In the genomic region with DNA sequence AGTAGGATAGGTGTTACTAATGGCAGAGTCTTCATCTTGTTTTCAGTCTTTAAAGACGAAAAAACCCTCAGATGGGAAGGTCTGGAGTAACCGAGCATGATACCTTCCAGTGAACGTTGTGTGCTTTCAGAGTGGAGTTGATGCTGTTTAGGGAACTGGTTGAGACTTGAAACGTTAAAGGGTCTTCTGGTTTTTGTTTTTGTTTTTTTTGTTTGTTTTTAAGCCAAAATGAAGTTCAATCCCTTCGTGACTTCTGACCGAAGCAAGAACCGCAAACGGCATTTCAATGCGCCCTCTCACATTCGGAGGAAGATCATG, we compare ENCODE assay signal across 10 mouse cellular contexts. TPM values are rescaled to one million over a fixed set of nuclear protein-coding genes. Genes with fewer than 3 reads are reported as not detected.
DNase-seq lines count a peak whose midpoint lies in the region; ATAC-seq and TF ChIP-seq lines count a peak whose summit lies in the region.
"Had no signal": no experiment of that assay in that cellular context is flagged by ENCODE, and none has a peak within 500 bp of the region (broad histone marks: within the 10 kb centered on the region; RNA-seq: fewer than 3 reads in every experiment).

No protein-coding gene starts in this region.

- H3K9me3 ChIP-seq in embryonic facial prominence, embryonic 12.5 days: no peaks in the 10 kb centered on the region
- H3K9me3 ChIP-seq in intestine, embryonic 14.5 days (ENCODE audit: control insufficient read depth, low read length): no peaks in the 10 kb centered on the region

- H3K36me3 ChIP-seq in liver, adult 2 months (ENCODE audit: control insufficient read depth, insufficient read depth, low read length): peaks cover 35% of the 10 kb centered on the region
- peaks cover 41% of the 10 kb centered on the region for H3K36me3 ChIP-seq in embryonic facial prominence, embryonic 12.5 days
- H3K36me3 ChIP-seq in intestine, embryonic 14.5 days (ENCODE audit: control insufficient read depth, insufficient read depth, low read length): peaks cover 43% of the 10 kb centered on the region
- H3K36me3 ChIP-seq in myocyte (ENCODE audit: control insufficient read depth, insufficient read depth): peaks cover 10% of the 10 kb centered on the region

- TF ChIP-seq CTCF in liver, adult 2 months (IDR thresholded peaks at IDR 0.05; ENCODE audit: low read depth, low read length): no peak

- H3K4me3 ChIP-seq in liver, adult 2 months (ENCODE audit: insufficient read depth, low read depth, low read length): peak overlapping the region; percentile 89
- H3K4me3 ChIP-seq in embryonic facial prominence, embryonic 12.5 days: peak overlapping the region; percentile 91
- peak overlapping the region; percentile 99 for H3K4me3 ChIP-seq in intestine, embryonic 14.5 days (ENCODE audit: low read depth, low read length)
- peak overlapping the region; percentile 85 for H3K4me3 ChIP-seq in myocyte

- TF ChIP-seq POLR2A in liver, adult 2 months (IDR thresholded peaks at IDR 0.05; ENCODE audit: extremely low read depth, insufficient read depth, low read length): no peak
- TF ChIP-seq POLR2A in myocyte (IDR thresholded peaks at IDR 0.05; ENCODE audit: insufficient read length, low read depth): no peak

- DNase-seq in liver, adult 2 months (ENCODE audit: extremely low read depth, low read depth, low spot score): peak; percentile 19
- no peak for DNase-seq in liver
- no peak for DNase-seq in intestine, embryonic 14.5 days (ENCODE audit: low spot score)
- no peak for DNase-seq in left cerebral cortex, postnatal 4 days
- no peak for DNase-seq in embryo, embryonic 9.5 days (ENCODE audit: extremely low spot score)
- DNase-seq in cerebellum, postnatal 14 days: no peak

- peak overlapping the region; percentile 37 for H3ac ChIP-seq in myocyte (ENCODE audit: control insufficient read depth, insufficient read length)

- H3K4me2 ChIP-seq in embryonic facial prominence, embryonic 12.5 days (replicated peaks): peak overlapping the region; percentile 59
- peak overlapping the region; percentile 76 for H3K4me2 ChIP-seq in intestine, embryonic 14.5 days (ENCODE audit: low read length)
- H3K4me2 ChIP-seq in myocyte (ENCODE audit: low read depth): peak overlapping the region; percentile 78

- under 1% methylated on average over 10 of the region's 10 CpGs for WGBS in liver, adult 2 months
- WGBS in embryonic facial prominence, embryonic 12.5 days: under 1% methylated on average over 10 of the region's 10 CpGs
- 0% methylated on average over 10 of the region's 10 CpGs for WGBS in intestine, embryonic 14.5 days

- intact Hi-C loops in left cerebral cortex, postnatal 4 days (cut with DNase I): loop anchor here (5.0 kb wide), 1 partner anchor 80 kb away; no protein-coding TSS in a partner anchor

- H3K79me2 ChIP-seq in liver, adult 2 months (ENCODE audit: control insufficient read depth, insufficient read depth, low read length): no peaks in the 10 kb centered on the region
- peaks cover 14% of the 10 kb centered on the region for H3K79me2 ChIP-seq in myocyte (ENCODE audit: control insufficient read depth, insufficient read depth)

- no peak for ATAC-seq in embryonic facial prominence, embryonic 12.5 days (ENCODE audit: insufficient number of reproducible peaks, insufficient read depth, low FRiP score, low TSS enrichment)
- ATAC-seq in intestine, embryonic 14.5 days (replicated peaks; ENCODE audit: low FRiP score, low TSS enrichment, low read depth): no peak

- no peaks in the 10 kb centered on the region for H3K27me3 ChIP-seq in liver, adult 2 months (ENCODE audit: control insufficient read depth, insufficient read depth, low read length)
- 0 out of 2 replicates have a peak, but pooled peaks cover 2% of the 10 kb centered on the region for H3K27me3 ChIP-seq in embryonic facial prominence, embryonic 12.5 days
- H3K27me3 ChIP-seq in intestine, embryonic 14.5 days (replicated peaks; ENCODE audit: control insufficient read depth, insufficient read depth, low read length): no peaks in the 10 kb centered on the region
- peaks cover 5% of the 10 kb centered on the region for H3K27me3 ChIP-seq in myocyte (ENCODE audit: control insufficient read depth, insufficient read depth, insufficient read length)

- no peak overlapping the region for H3K27ac ChIP-seq in liver, adult 2 months (replicated peaks; ENCODE audit: insufficient read depth, low read depth, low read length)
- peak overlapping the region; percentile 95 for H3K27ac ChIP-seq in embryonic facial prominence, embryonic 12.5 days
- peak overlapping the region; percentile 87 for H3K27ac ChIP-seq in intestine, embryonic 14.5 days (ENCODE audit: low read depth)

- H3K9ac ChIP-seq in liver, adult 2 months (ENCODE audit: low read depth, low read length): peak overlapping the region; percentile 87
- H3K9ac ChIP-seq in embryonic facial prominence, embryonic 12.5 days: peak overlapping the region; percentile 88
- H3K9ac ChIP-seq in intestine, embryonic 14.5 days (ENCODE audit: low read length): peak overlapping the region; percentile 96

- H3K4me1 ChIP-seq in liver, adult 2 months (ENCODE audit: control insufficient read depth, insufficient read depth, low read length): peaks cover 2% of the 10 kb centered on the region; the same call in 1 of the 2 replicates
- peaks cover 10% of the 10 kb centered on the region for H3K4me1 ChIP-seq in embryonic facial prominence, embryonic 12.5 days
- peaks cover 6% of the 10 kb centered on the region for H3K4me1 ChIP-seq in intestine, embryonic 14.5 days (replicated peaks; ENCODE audit: control insufficient read depth, insufficient read depth, low read length)

TF ChIP-seq in myocyte, 11 proteins besides CTCF, POLR2A, EP300 and RAD21:
- TF ChIP-seq USF1 (IDR thresholded peaks at IDR 0.05; ENCODE audit: low read depth) (no peak), TCF3 (IDR thresholded peaks at IDR 0.05; ENCODE audit: insufficient read length, low read depth) (no peak), E2F4 (IDR thresholded peaks at IDR 0.05; ENCODE audit: insufficient read depth) (no peak), CEBPB (IDR thresholded peaks at IDR 0.05; ENCODE audit: insufficient read depth, poor library complexity, severe bottlenecking) (no peak), REST (IDR thresholded peaks at IDR 0.05; ENCODE audit: insufficient read depth, insufficient read length) (no peak), TCF12 (IDR thresholded peaks at IDR 0.05; ENCODE audit: insufficient read depth, poor library complexity, severe bottlenecking) (no peak), SRF (IDR thresholded peaks at IDR 0.05; ENCODE audit: control insufficient read depth, insufficient read length, low read depth) (no peak), MYOG (IDR thresholded peaks at IDR 0.05; ENCODE audit: control insufficient read depth in 1 of 3, insufficient read depth in 1 of 3, insufficient read length in 2 of 3, low read depth in 2 of 3) (no peak), POLR2AphosphoS2 (IDR thresholded peaks at IDR 0.05; ENCODE audit: insufficient read length, low read depth) (no peak), MYOD1 (IDR thresholded peaks at IDR 0.05; ENCODE audit: control insufficient read depth in 1 of 3, insufficient read length in 2 of 3, low read depth in 2 of 3) (no peak)

RNA-seq across cellular contexts. Expression of a gene that starts 0.6 kb away (rescaled TPM):
- total RNA-seq in liver, adult 2 months (2014; rRNA removed): 1,005 and 1,133 TPM in 2 replicates
- 292 and 293 TPM in 2 replicates for polyA plus RNA-seq in liver, adult 2 months (2012; rRNA removed)
- polyA plus RNA-seq in embryonic facial prominence, embryonic 12.5 days (2016; fragmentation: Nextera tagmentation; extraction: Ambion mirVana): 915 and 939 TPM in 2 replicates
- polyA plus RNA-seq in intestine, embryonic 14.5 days (2014; fragmentation: Nextera tagmentation; extraction: Ambion mirVana): 1,271 and 1,334 TPM in 2 replicates
- polyA plus RNA-seq in myocyte (2012; fragmentation: generic; extraction: Trizol): 695 TPM
- 100 to 1,000 TPM; 866 to 875 TPM for total RNA-seq in left cerebral cortex, postnatal 4 days (2021)

RNA-seq across cellular contexts. Expression of a gene that starts 13.7 kb away (rescaled TPM):
- total RNA-seq in liver, adult 2 months (2014; rRNA removed): under 0.01 and 0.07 TPM in 2 replicates
- 0.11 TPM in 1 of 2 replicates, not detected in the other for polyA plus RNA-seq in liver, adult 2 months (2012; rRNA removed)
- polyA plus RNA-seq in embryonic facial prominence, embryonic 12.5 days (2016; fragmentation: Nextera tagmentation; extraction: Ambion mirVana): 0.08 and 0.19 TPM in 2 replicates
- 0.07 and 0.11 TPM in 2 replicates for polyA plus RNA-seq in intestine, embryonic 14.5 days (2014; fragmentation: Nextera tagmentation; extraction: Ambion mirVana)
- not detected for polyA plus RNA-seq in myocyte (2012; fragmentation: generic; extraction: Trizol)
- total RNA-seq in left cerebral cortex, postnatal 4 days (2021): not detected
- polyA plus RNA-seq: activated CD4-positive, CD25-positive, alpha-beta regulatory T cell, adult 4 months; large intestine, adult 2 months had no signal

RNA-seq across cellular contexts. Expression of a gene that starts 24.9 kb away (rescaled TPM):
- total RNA-seq in liver, adult 2 months (2014; rRNA removed): not detected in 2 replicates
- polyA plus RNA-seq in liver, adult 2 months (2012; rRNA removed): not detected in 2 replicates
- polyA plus RNA-seq in embryonic facial prominence, embryonic 12.5 days (2016; fragmentation: Nextera tagmentation; extraction: Ambion mirVana): not detected in 2 replicates
- polyA plus RNA-seq in intestine, embryonic 14.5 days (2014; fragmentation: Nextera tagmentation; extraction: Ambion mirVana): 0.22 TPM in 1 of 2 replicates, not detected in the other
- not detected for polyA plus RNA-seq in myocyte (2012; fragmentation: generic; extraction: Trizol)
- 1 to 10 TPM in 1 of 2 experiments, under 1 TPM in 1; 0.72 to 1.7 TPM for total RNA-seq in left cerebral cortex, postnatal 4 days (2021)
- polyA plus RNA-seq: activated CD4-positive, CD25-positive, alpha-beta regulatory T cell, adult 4 months; large intestine, adult 2 months had no signal

RNA-seq across cellular contexts. Expression of a gene that starts 30.3 kb away (rescaled TPM):
- 41.3 and 45.8 TPM in 2 replicates for total RNA-seq in liver, adult 2 months (2014; rRNA removed)
- polyA plus RNA-seq in liver, adult 2 months (2012; rRNA removed): 27.5 and 33.8 TPM in 2 replicates
- 78.6 and 82.0 TPM in 2 replicates for polyA plus RNA-seq in embryonic facial prominence, embryonic 12.5 days (2016; fragmentation: Nextera tagmentation; extraction: Ambion mirVana)
- 60.0 and 60.3 TPM in 2 replicates for polyA plus RNA-seq in intestine, embryonic 14.5 days (2014; fragmentation: Nextera tagmentation; extraction: Ambion mirVana)
- 36.7 TPM for polyA plus RNA-seq in myocyte (2012; fragmentation: generic; extraction: Trizol)
- 10 to 100 TPM; 75.9 to 81.6 TPM for total RNA-seq in left cerebral cortex, postnatal 4 days (2021)

RNA-seq across cellular contexts. Expression of a gene that starts 55.3 kb away (rescaled TPM):
- 2.4 and 3.2 TPM in 2 replicates for total RNA-seq in liver, adult 2 months (2014; rRNA removed)
- 11.7 and 14.8 TPM in 2 replicates for polyA plus RNA-seq in liver, adult 2 months (2012; rRNA removed)
- polyA plus RNA-seq in embryonic facial prominence, embryonic 12.5 days (2016; fragmentation: Nextera tagmentation; extraction: Ambion mirVana): 8.1 and 8.5 TPM in 2 replicates
- polyA plus RNA-seq in intestine, embryonic 14.5 days (2014; fragmentation: Nextera tagmentation; extraction: Ambion mirVana): 9.6 and 9.9 TPM in 2 replicates
- 0.49 TPM for polyA plus RNA-seq in myocyte (2012; fragmentation: generic; extraction: Trizol)
- 10 to 100 TPM; 17.6 to 19.9 TPM for total RNA-seq in left cerebral cortex, postnatal 4 days (2021)
